Mouse (Mus musculus) CD4-positive helper T cell, adult 2 months (primary cell): ENCODE results near the gene Zfp873.
"Not testable (repeated sequence)": the region's sequence is repeated elsewhere in the genome, so short reads cannot be mapped to it uniquely, and the experiment has no call there.

Source experiments
- DNase-seq: peaks from one replicate; pipeline ENCODE4 v3.0.0-alpha.2; 2012; ENCODE audit warnings: low read depth, missing footprints, low spot score

Zfp873 gene

DNA sequence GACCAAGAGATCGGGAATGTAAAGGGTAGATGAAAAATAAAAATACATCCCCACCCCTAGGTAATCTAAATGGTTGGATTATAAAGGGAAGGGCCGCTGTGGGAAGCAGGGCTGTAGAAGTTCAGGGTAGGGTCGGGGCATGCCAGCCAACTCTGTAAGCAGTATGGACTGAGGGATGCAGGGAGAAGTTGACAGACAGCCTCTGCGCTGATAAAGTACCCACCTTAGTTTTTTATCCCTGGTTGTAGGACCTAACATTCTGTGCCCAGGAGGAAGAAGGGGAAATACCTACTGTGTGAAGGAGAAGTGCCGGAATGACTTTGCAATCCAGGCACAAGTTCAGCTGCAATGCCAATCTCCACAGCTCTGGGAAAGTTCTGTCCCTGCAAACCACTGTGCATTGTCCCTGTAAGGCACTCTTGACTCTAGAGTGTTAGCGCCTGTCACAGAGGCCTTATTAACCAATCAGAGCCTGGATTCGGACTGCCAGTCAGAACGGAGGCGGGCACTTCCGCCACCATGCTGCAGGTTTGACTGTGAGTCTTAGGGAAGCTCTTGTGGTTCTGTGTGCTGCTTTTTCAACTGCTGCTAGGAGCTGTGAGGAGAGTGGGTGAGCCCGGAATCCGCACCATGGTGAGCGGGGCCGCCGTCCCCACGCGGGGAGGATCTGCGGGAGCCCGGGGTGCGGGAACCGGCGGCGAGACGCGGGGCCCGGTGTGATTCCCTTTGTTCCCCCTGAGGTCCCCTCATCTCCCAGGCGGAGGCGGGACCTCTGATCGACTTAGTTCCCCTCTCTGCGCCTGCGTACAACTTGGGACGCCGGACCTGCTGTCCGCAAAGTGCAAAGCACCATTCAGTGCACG is at the start of gene Zfp873:
Gene Zfp873, plus strand, starts transcription at position 527 of the 863 bp plus-strand sequence.
- DNase-seq = peak; percentile 92

DNA sequence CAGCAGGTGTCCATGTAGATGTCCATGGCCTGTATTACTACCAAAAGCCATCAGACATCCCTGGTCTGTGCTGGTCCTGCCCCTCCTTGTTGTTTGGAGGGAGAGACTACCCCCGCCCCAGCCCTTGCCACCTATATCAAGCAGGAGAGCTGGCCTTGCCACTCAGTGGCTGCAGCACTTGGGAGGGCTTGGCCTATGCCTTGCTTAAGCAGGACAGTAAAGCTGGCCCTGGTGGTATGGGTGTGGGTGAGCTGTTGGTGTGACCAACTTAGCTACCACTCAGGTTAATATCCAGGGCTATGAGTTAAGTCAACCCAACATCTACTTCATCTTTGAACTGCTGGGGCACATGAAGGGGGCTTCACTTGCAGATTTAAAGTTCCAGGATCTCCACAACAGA is 44.7 kb upstream of the Zfp873 start:
- DNase-seq = not testable (repeated sequence)

- peak; percentile 61 for DNase-seq
Observed at GRCm38 (mm10) chr10:82004822-82005221, 43.1 kb upstream of the Zfp873 start.

GRCm38 (mm10) chr10:82042191-82042590 is 5.7 kb upstream of the Zfp873 start:
- no peak for DNase-seq

DNA sequence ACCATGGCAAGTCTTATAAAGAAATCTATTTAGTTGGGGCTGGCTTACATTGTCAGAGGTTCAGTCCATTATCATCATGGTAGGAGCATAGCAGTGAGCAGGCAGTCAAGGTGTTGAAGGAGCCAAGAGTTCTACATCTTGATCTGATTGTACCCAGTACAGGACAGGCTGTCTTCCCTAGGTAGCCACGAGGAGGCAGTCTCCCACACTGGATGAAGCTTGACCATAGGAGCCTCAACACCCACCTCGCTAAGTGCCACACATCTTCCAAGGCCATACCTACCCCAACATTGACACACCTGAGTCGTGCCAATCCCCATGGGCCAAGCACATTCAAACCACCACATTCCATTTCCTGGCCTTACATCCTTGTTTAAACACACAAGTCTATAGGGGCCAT is 1.3 kb upstream of the Zfp873 start:
- no peak for DNase-seq

- DNase-seq = not testable (repeated sequence)
Observed at GRCm38 (mm10) chr10:82048460-82048804, 509 bp downstream of the Zfp873 start.

GRCm38 (mm10) chr10:82082728-82083621 is 35.1 kb downstream of the Zfp873 start, which contains the start of gene BC024063:
BC024063 (plus strand) TSS chr10:82083353.
- DNase-seq = peak; percentile 79

DNA sequence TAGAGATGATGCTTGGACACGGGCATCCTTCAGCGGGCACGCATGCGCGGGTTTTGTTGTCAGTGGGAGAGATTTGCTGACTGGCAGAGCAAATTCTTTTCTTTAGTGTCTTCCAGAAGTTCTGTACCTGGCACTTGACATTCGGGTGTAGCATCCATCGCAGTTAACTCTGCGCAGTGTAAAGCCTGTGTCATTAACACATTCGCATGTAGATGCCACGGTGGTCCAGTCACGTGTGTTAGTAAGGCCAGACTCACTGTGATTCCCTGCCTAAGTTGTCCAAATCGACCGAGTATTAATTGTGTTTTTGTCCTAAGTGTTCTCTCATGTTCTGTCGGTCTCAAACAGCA is 35.7 kb downstream of the Zfp873 start:
- not testable (repeated sequence) for DNase-seq
